ENCODE assay signal across 8 mouse cellular contexts in the genomic region with DNA sequence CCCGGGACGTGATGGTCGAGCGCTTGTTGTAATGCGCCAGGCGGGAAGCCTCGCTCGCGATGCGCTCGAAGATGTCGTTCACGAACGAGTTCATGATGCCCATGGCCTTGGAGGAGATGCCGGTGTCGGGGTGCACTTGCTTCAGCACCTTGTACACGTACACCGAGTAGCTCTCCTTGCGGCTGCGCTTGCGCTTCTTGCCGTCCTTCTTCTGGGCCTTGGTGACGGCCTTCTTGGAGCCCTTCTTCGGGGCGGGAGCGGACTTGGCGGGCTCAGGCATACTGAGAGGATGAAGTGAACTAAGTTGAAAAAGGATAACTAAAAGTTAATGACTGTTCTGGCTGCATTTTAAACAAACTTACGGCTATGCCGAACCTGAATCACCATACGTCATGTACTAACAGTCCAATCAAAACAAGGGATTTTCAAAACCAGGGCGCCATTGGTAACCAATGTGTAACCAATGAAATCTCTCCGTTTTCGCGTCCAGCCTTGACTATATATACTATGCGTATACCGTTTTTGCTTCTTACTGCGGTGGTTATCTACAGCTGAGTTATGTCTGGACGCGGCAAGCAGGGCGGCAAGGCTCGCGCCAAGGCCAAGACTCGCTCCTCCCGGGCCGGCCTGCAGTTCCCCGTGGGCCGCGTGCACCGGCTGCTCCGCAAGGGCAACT. TPM values are rescaled to one million over a fixed set of nuclear protein-coding genes. Genes with fewer than 3 reads are reported as not detected.
DNase-seq lines count a peak whose midpoint lies in the region; ATAC-seq lines count a peak whose summit lies in the region.
"Not testable (repeated sequence)": the region's sequence is repeated elsewhere in the genome, so short reads cannot be mapped to it uniquely, and the experiment has no call there.

Hist1h2bl (minus strand) TSS at position 280 of the 676 bp plus-strand sequence.
Hist1h2ai (plus strand) TSS at position 559 of the 676 bp plus-strand sequence.

- H3K27ac ChIP-seq in embryonic facial prominence, embryonic 12.5 days = peak within 1 kb of the TSS; percentile 98
- peak within 1 kb of the TSS; percentile 94 for H3K27ac ChIP-seq in midbrain, embryonic 11.5 days (ENCODE audit: low read depth, low read length)

- DNase-seq in 3134 (ENCODE audit: extremely low read depth, insufficient read length, low spot score) = peak; percentile 92
- DNase-seq in adrenal gland, postnatal 25 days = peak; percentile 60
- peak; percentile 99 for DNase-seq in heart, adult 11 months
- DNase-seq in kidney, adult 11 months = peak; percentile 64
- DNase-seq in left cerebral cortex, postnatal 4 days = peak; percentile 74
- DNase-seq in midbrain, embryonic 11.5 days (ENCODE audit: low spot score, missing footprints) = peak; percentile 98
- DNase-seq in right cerebral cortex, postnatal 4 days = peak; percentile 51

- H3K9ac ChIP-seq in embryonic facial prominence, embryonic 12.5 days = peak within 1 kb of the TSS; percentile 66
- peak within 1 kb of the TSS; percentile 84 for H3K9ac ChIP-seq in midbrain, embryonic 11.5 days (ENCODE audit: low read length)

- intact Hi-C loops in left cerebral cortex, postnatal 4 days (cut with DNase I) = not testable (repeated sequence)

- not testable (repeated sequence) for H3K36me3 ChIP-seq in embryonic facial prominence, embryonic 12.5 days; midbrain, embryonic 11.5 days (ENCODE audit: control insufficient read depth, insufficient read depth, low read length)

- not testable (repeated sequence) for H3K27me3 ChIP-seq in embryonic facial prominence, embryonic 12.5 days; midbrain, embryonic 11.5 days (ENCODE audit: control insufficient read depth, insufficient read depth, low read length)

- peaks cover 25% of the 10 kb centered on the region for H3K4me1 ChIP-seq in embryonic facial prominence, embryonic 12.5 days
- H3K4me1 ChIP-seq in midbrain, embryonic 11.5 days (ENCODE audit: control insufficient read depth, insufficient read depth, low read length) = peaks cover 18% of the 10 kb centered on the region

- H3K4me3 ChIP-seq in embryonic facial prominence, embryonic 12.5 days = peak within 1 kb of the TSS; percentile 49
- H3K4me3 ChIP-seq in midbrain, embryonic 11.5 days (ENCODE audit: low read depth, low read length) = peak within 1 kb of the TSS; percentile 44

- ATAC-seq in embryonic facial prominence, embryonic 12.5 days (ENCODE audit: insufficient number of reproducible peaks, insufficient read depth, low FRiP score, low TSS enrichment) = peak; percentile 89
- peak; percentile 93 for ATAC-seq in midbrain, embryonic 11.5 days (ENCODE audit: low FRiP score)

- H3K4me2 ChIP-seq in embryonic facial prominence, embryonic 12.5 days (replicated peaks) = peak within 1 kb of the TSS; percentile 85
- peak within 1 kb of the TSS; percentile 89 for H3K4me2 ChIP-seq in midbrain, embryonic 11.5 days

- not testable (repeated sequence) for H3K9me3 ChIP-seq in embryonic facial prominence, embryonic 12.5 days; midbrain, embryonic 11.5 days (ENCODE audit: control insufficient read depth, low read length)

- WGBS in embryonic facial prominence, embryonic 12.5 days = under 1% methylated on average over 34 of the region's 50 CpGs
- WGBS in midbrain, embryonic 11.5 days = under 1% methylated on average over 26 of the region's 50 CpGs

RNA-seq across cellular contexts. Expression of gene Hist1h2bl, which starts in this region (rescaled TPM):
- 91.0 and 102 TPM in 2 replicates for total RNA-seq in adrenal gland, postnatal 25 days (2021)
- 3.1 and 3.6 TPM in 2 replicates for polyA plus RNA-seq in embryonic facial prominence, embryonic 12.5 days (2016; fragmentation: Nextera tagmentation; extraction: Ambion mirVana)
- 100 to 1,000 TPM; 112 to 115 TPM for total RNA-seq in left cerebral cortex, postnatal 4 days (2021)
- polyA plus RNA-seq in midbrain, embryonic 11.5 days (2014; fragmentation: Nextera tagmentation; extraction: Ambion mirVana) = 0.85 and 2.7 TPM in 2 replicates

RNA-seq across cellular contexts. Expression of gene Hist1h2ai, which starts in this region (rescaled TPM):
- total RNA-seq in adrenal gland, postnatal 25 days (2021) = 9.0 and 60.3 TPM in 2 replicates
- polyA plus RNA-seq in embryonic facial prominence, embryonic 12.5 days (2016; fragmentation: Nextera tagmentation; extraction: Ambion mirVana) = 41.3 and 50.1 TPM in 2 replicates
- total RNA-seq in left cerebral cortex, postnatal 4 days (2021) = 100 to 1,000 TPM; 129 to 178 TPM
- 19.8 and 20.9 TPM in 2 replicates for polyA plus RNA-seq in midbrain, embryonic 11.5 days (2014; fragmentation: Nextera tagmentation; extraction: Ambion mirVana)

Comparison
In these comparisons a context has a peak if more than half of its experiments do, and no peak if none do; other contexts are left out.
1. Peak in every context shown above with its lines: DNase-seq, ATAC-seq, H3K4me3 ChIP-seq and H3K27ac ChIP-seq.